Comparison of ENCODE assay signal across 8 mouse cellular contexts in genomic region chr11:69073065-69073888, GRCm38 (mm10). TPM values are rescaled to one million over a fixed set of nuclear protein-coding genes. Genes with fewer than 3 reads are reported as not detected.
DNase-seq lines count a peak whose midpoint lies in the region; ATAC-seq and TF ChIP-seq lines count a peak whose summit lies in the region.

No protein-coding gene starts in this region.

- TF ChIP-seq CTCF in heart, adult 2 months (IDR thresholded peaks at IDR 0.05): peak; percentile 53

- intact Hi-C loops in heart, adult 2 months (cut with DNase I): loop anchor here (2.0 kb wide), 1 partner anchor 16 kb away; the partner anchor contains the start of gene Vamp2

- peak; percentile 99 for DNase-seq in 416B (ENCODE audit: low read depth)
- DNase-seq in adrenal gland, postnatal 14 days: peak; percentile 87
- peak; percentile 95 for DNase-seq in embryonic facial prominence, embryonic 11.5 days (ENCODE audit: low spot score)
- DNase-seq in heart, adult 2 months: peak; percentile 74 to 85
- DNase-seq in kidney, adult 18-20 months: peak; percentile 82
- DNase-seq in midbrain, embryonic 14.5 days: peak; percentile 97
- DNase-seq in spleen, adult 12 weeks (ENCODE audit: low spot score): peak; percentile 77

- 0% methylated on average over 14 of the region's 14 CpGs for WGBS in embryonic facial prominence, embryonic 11.5 days
- 2% methylated on average over 14 of the region's 14 CpGs for WGBS in heart, adult 2 months
- under 1% methylated on average over 14 of the region's 14 CpGs for WGBS in limb, embryonic 13.5 days
- under 1% methylated on average over 14 of the region's 14 CpGs for WGBS in midbrain, embryonic 14.5 days

- H3K27me3 ChIP-seq in embryonic facial prominence, embryonic 11.5 days (ENCODE audit: control insufficient read depth, insufficient read depth, low read length): no peaks in the 10 kb centered on the region
- no peaks in the 10 kb centered on the region for H3K27me3 ChIP-seq in heart, adult 2 months (ENCODE audit: control insufficient read depth, insufficient read depth, low read length)
- no peaks in the 10 kb centered on the region for H3K27me3 ChIP-seq in limb, embryonic 13.5 days
- no peaks in the 10 kb centered on the region for H3K27me3 ChIP-seq in midbrain, embryonic 14.5 days (ENCODE audit: control insufficient read depth, insufficient read depth, low read length)

- H3K27ac ChIP-seq in embryonic facial prominence, embryonic 11.5 days (replicated peaks; ENCODE audit: low read depth, low read length): peak overlapping the region; percentile 52
- H3K27ac ChIP-seq in heart, adult 2 months: peak overlapping the region; percentile 95
- H3K27ac ChIP-seq in limb, embryonic 13.5 days: peak overlapping the region; percentile 82
- H3K27ac ChIP-seq in midbrain, embryonic 14.5 days (replicated peaks; ENCODE audit: low read depth, low read length): peak overlapping the region; percentile 95

- peak; percentile 97 for TF ChIP-seq POLR2A in heart, adult 2 months (IDR thresholded peaks at IDR 0.05; ENCODE audit: insufficient read depth, low read depth, low read length)

- no peak for TF ChIP-seq EP300 in heart, adult 2 months (IDR thresholded peaks at IDR 0.05; ENCODE audit: insufficient read depth, low read depth, low read length)

- peak overlapping the region; percentile 16 for H3K4me3 ChIP-seq in embryonic facial prominence, embryonic 11.5 days (ENCODE audit: low read depth, low read length)
- H3K4me3 ChIP-seq in heart, adult 2 months: peak overlapping the region; percentile 44
- peak overlapping the region; percentile 30 for H3K4me3 ChIP-seq in limb, embryonic 13.5 days
- peak overlapping the region; percentile 32 for H3K4me3 ChIP-seq in midbrain, embryonic 14.5 days (replicated peaks; ENCODE audit: low read depth, low read length)

- H3K79me2 ChIP-seq in heart, adult 2 months (replicated peaks; ENCODE audit: control insufficient read depth, insufficient read depth, low read length): no peaks in the 10 kb centered on the region

- peak overlapping the region; percentile 56 for H3K9ac ChIP-seq in embryonic facial prominence, embryonic 11.5 days (replicated peaks; ENCODE audit: low read length)
- H3K9ac ChIP-seq in heart, adult 2 months (ENCODE audit: low read depth, low read length): peak overlapping the region; percentile 90
- H3K9ac ChIP-seq in limb, embryonic 13.5 days: peak overlapping the region; percentile 52; the same call in 1 of the 2 replicates
- peak overlapping the region; percentile 74 for H3K9ac ChIP-seq in midbrain, embryonic 14.5 days (replicated peaks; ENCODE audit: low read length)

- H3K9me3 ChIP-seq in embryonic facial prominence, embryonic 11.5 days (replicated peaks; ENCODE audit: control insufficient read depth, low read length): no peaks in the 10 kb centered on the region
- no peaks in the 10 kb centered on the region for H3K9me3 ChIP-seq in limb, embryonic 13.5 days
- H3K9me3 ChIP-seq in midbrain, embryonic 14.5 days (ENCODE audit: control insufficient read depth, low read length): no peaks in the 10 kb centered on the region

- ATAC-seq in embryonic facial prominence, embryonic 11.5 days (replicated peaks; ENCODE audit: insufficient number of reproducible peaks, low FRiP score, low TSS enrichment, low read depth): peak; percentile 81
- ATAC-seq in limb, embryonic 13.5 days (ENCODE audit: low FRiP score, low read depth): peak; percentile 64
- ATAC-seq in midbrain, embryonic 14.5 days (ENCODE audit: low FRiP score, low TSS enrichment): peak; percentile 76; the same call in 1 of the 2 replicates

- H3K36me3 ChIP-seq in embryonic facial prominence, embryonic 11.5 days (replicated peaks; ENCODE audit: control insufficient read depth, insufficient read depth, low read depth, low read length): no peaks in the 10 kb centered on the region
- H3K36me3 ChIP-seq in heart, adult 2 months (ENCODE audit: control insufficient read depth, insufficient read depth, low read length): no peaks in the 10 kb centered on the region
- H3K36me3 ChIP-seq in limb, embryonic 13.5 days: no peaks in the 10 kb centered on the region
- H3K36me3 ChIP-seq in midbrain, embryonic 14.5 days (ENCODE audit: control insufficient read depth, insufficient read depth, low read length): no peaks in the 10 kb centered on the region

- no peaks in the 10 kb centered on the region for H3K4me1 ChIP-seq in embryonic facial prominence, embryonic 11.5 days (ENCODE audit: control insufficient read depth, insufficient read depth, low read length)
- H3K4me1 ChIP-seq in heart, adult 2 months (ENCODE audit: control insufficient read depth, insufficient read depth, low read length): peaks cover 4% of the 10 kb centered on the region
- peaks cover 24% of the 10 kb centered on the region for H3K4me1 ChIP-seq in limb, embryonic 13.5 days
- peaks cover 20% of the 10 kb centered on the region for H3K4me1 ChIP-seq in midbrain, embryonic 14.5 days (ENCODE audit: control insufficient read depth, insufficient read depth, low read length)

- peak overlapping the region; percentile 43 for H3K4me2 ChIP-seq in embryonic facial prominence, embryonic 11.5 days (ENCODE audit: low read depth, low read length)
- H3K4me2 ChIP-seq in limb, embryonic 13.5 days (replicated peaks): peak overlapping the region; percentile 60
- peak overlapping the region; percentile 72 for H3K4me2 ChIP-seq in midbrain, embryonic 14.5 days (ENCODE audit: low read length)

RNA-seq across cellular contexts. Expression of gene Tmem107, which starts 2.7 kb away (rescaled TPM):
- total RNA-seq in adrenal gland, postnatal 14 days (2021): 12.0 and 12.3 TPM in 2 replicates
- 40.4 and 43.1 TPM in 2 replicates for polyA plus RNA-seq in embryonic facial prominence, embryonic 11.5 days (2014; fragmentation: Nextera tagmentation; extraction: Ambion mirVana)
- total RNA-seq in heart, adult 2 months (2021): 1 to 10 TPM; 5.6 to 6.6 TPM
- 15.9 and 26.1 TPM in 2 replicates for polyA plus RNA-seq in heart, adult 2 months (2012; rRNA removed)
- 46.4 and 52.0 TPM in 2 replicates for polyA plus RNA-seq in limb, embryonic 13.5 days (2015; fragmentation: Nextera tagmentation; extraction: Ambion mirVana)
- 28.0 and 36.5 TPM in 2 replicates for polyA plus RNA-seq in midbrain, embryonic 14.5 days (2014; fragmentation: Nextera tagmentation; extraction: Ambion mirVana)

RNA-seq across cellular contexts. Expression of gene Borcs6, which starts 13.8 kb away (rescaled TPM):
- total RNA-seq in adrenal gland, postnatal 14 days (2021): 19.2 and 20.6 TPM in 2 replicates
- polyA plus RNA-seq in embryonic facial prominence, embryonic 11.5 days (2014; fragmentation: Nextera tagmentation; extraction: Ambion mirVana): 6.4 and 7.7 TPM in 2 replicates
- 10 to 100 TPM; 15.3 to 17.8 TPM for total RNA-seq in heart, adult 2 months (2021)
- 13.0 and 14.2 TPM in 2 replicates for polyA plus RNA-seq in heart, adult 2 months (2012; rRNA removed)
- polyA plus RNA-seq in limb, embryonic 13.5 days (2015; fragmentation: Nextera tagmentation; extraction: Ambion mirVana): 9.5 and 9.6 TPM in 2 replicates
- polyA plus RNA-seq in midbrain, embryonic 14.5 days (2014; fragmentation: Nextera tagmentation; extraction: Ambion mirVana): 17.3 and 20.1 TPM in 2 replicates

RNA-seq across cellular contexts. Expression of gene Vamp2, which starts 15.0 kb away (rescaled TPM):
- 111 and 139 TPM in 2 replicates for total RNA-seq in adrenal gland, postnatal 14 days (2021)
- 48.8 and 61.9 TPM in 2 replicates for polyA plus RNA-seq in embryonic facial prominence, embryonic 11.5 days (2014; fragmentation: Nextera tagmentation; extraction: Ambion mirVana)
- 10 to 100 TPM; 63.4 to 70.8 TPM for total RNA-seq in heart, adult 2 months (2021)
- 83.0 and 90.0 TPM in 2 replicates for polyA plus RNA-seq in heart, adult 2 months (2012; rRNA removed)
- polyA plus RNA-seq in limb, embryonic 13.5 days (2015; fragmentation: Nextera tagmentation; extraction: Ambion mirVana): 82.8 and 88.6 TPM in 2 replicates
- 258 and 260 TPM in 2 replicates for polyA plus RNA-seq in midbrain, embryonic 14.5 days (2014; fragmentation: Nextera tagmentation; extraction: Ambion mirVana)

RNA-seq across cellular contexts. Expression of gene Per1, which starts 21.7 kb away (rescaled TPM):
- total RNA-seq in adrenal gland, postnatal 14 days (2021): 116 and 118 TPM in 2 replicates
- 5.5 and 6.5 TPM in 2 replicates for polyA plus RNA-seq in embryonic facial prominence, embryonic 11.5 days (2014; fragmentation: Nextera tagmentation; extraction: Ambion mirVana)
- 10 to 100 TPM; 44.4 to 79.8 TPM for total RNA-seq in heart, adult 2 months (2021)
- 18.0 and 36.4 TPM in 2 replicates for polyA plus RNA-seq in heart, adult 2 months (2012; rRNA removed)
- 9.3 and 12.0 TPM in 2 replicates for polyA plus RNA-seq in limb, embryonic 13.5 days (2015; fragmentation: Nextera tagmentation; extraction: Ambion mirVana)
- 9.3 and 13.1 TPM in 2 replicates for polyA plus RNA-seq in midbrain, embryonic 14.5 days (2014; fragmentation: Nextera tagmentation; extraction: Ambion mirVana)

RNA-seq across cellular contexts. Expression of gene Aurkb, which starts 27.8 kb away (rescaled TPM):
- total RNA-seq in adrenal gland, postnatal 14 days (2021): 17.1 and 18.8 TPM in 2 replicates
- 162 and 175 TPM in 2 replicates for polyA plus RNA-seq in embryonic facial prominence, embryonic 11.5 days (2014; fragmentation: Nextera tagmentation; extraction: Ambion mirVana)
- total RNA-seq in heart, adult 2 months (2021): under 1 TPM; 0.21 to 0.59 TPM
- 0.61 and 1.1 TPM in 2 replicates for polyA plus RNA-seq in heart, adult 2 months (2012; rRNA removed)
- 140 and 141 TPM in 2 replicates for polyA plus RNA-seq in limb, embryonic 13.5 days (2015; fragmentation: Nextera tagmentation; extraction: Ambion mirVana)
- polyA plus RNA-seq in midbrain, embryonic 14.5 days (2014; fragmentation: Nextera tagmentation; extraction: Ambion mirVana): 14.6 and 29.6 TPM in 2 replicates

Comparison
In these comparisons a context has a peak if more than half of its experiments do, and no peak if none do; other contexts are left out.
1. Peak in every context shown above with its lines: DNase-seq, ATAC-seq, H3K4me3 ChIP-seq and H3K27ac ChIP-seq.